Mouse (Mus musculus) MEL (cell line): ENCODE measurements around the gene Rpia.

Source experiments
- CTCF ChIP-seq, 3 experiments: IDR thresholded peaks in 2 of 3; conservative IDR thresholded peaks in 1 of 3; 2 replicates each; pipeline ENCODE4 v1.5.1; 2011 to 2012; ENCODE audit warnings: low read length in 3 of 3, low read depth in 2 of 3, mild to moderate bottlenecking in 2 of 3, improper control_type of control experiment in 1 of 3, inconsistent platforms in 1 of 3, mixed read lengths in 1 of 3, moderate library complexity in 1 of 3; ENCODE audit not compliant: control insufficient read depth in 1 of 3, insufficient read depth in 1 of 3, poor library complexity in 1 of 3, severe bottlenecking in 1 of 3
- ETS1 ChIP-seq: IDR thresholded peaks from 2 replicates; pipeline ENCODE4 v1.6.1; 2012; ENCODE audit warnings: low read depth, mild to moderate bottlenecking, inconsistent platforms, low read length, improper control_type of control experiment, moderate library complexity
- MAFK ChIP-seq: IDR thresholded peaks from 2 replicates; pipeline ENCODE4 v1.6.1; 2011; ENCODE audit warnings: low read depth, mild to moderate bottlenecking, low read length, improper control_type of control experiment, borderline replicate concordance
- MAX ChIP-seq: IDR thresholded peaks from 2 replicates; pipeline ENCODE4 v1.6.1; 2011; ENCODE audit warnings: low read length, improper control_type of control experiment
- MAZ ChIP-seq: IDR thresholded peaks from 2 replicates; pipeline ENCODE4 v1.6.1; 2012; ENCODE audit warnings: low read depth, mild to moderate bottlenecking, inconsistent platforms, low read length, improper control_type of control experiment
- NELFE ChIP-seq: IDR thresholded peaks from 2 replicates; pipeline ENCODE4 v1.6.1; 2011; ENCODE audit warnings: low read depth, low read length, improper control_type of control experiment
- POLR2A ChIP-seq, 2 experiments: IDR thresholded peaks; 2 replicates each; pipeline ENCODE4 v1.6.1; 2011 to 2012; ENCODE audit warnings: low read length in 2 of 2, mild to moderate bottlenecking in 2 of 2, control low read depth in 1 of 2, improper control_type of control experiment in 1 of 2, low read depth in 1 of 2, moderate library complexity in 1 of 2; ENCODE audit not compliant: control insufficient read depth in 1 of 2, insufficient read depth in 1 of 2, poor library complexity in 1 of 2
- POLR2AphosphoS2 ChIP-seq: IDR thresholded peaks from 2 replicates; pipeline ENCODE4 v1.6.1; 2011; ENCODE audit warnings: low read length, improper control_type of control experiment
- SMC3 ChIP-seq: IDR thresholded peaks from 2 replicates; pipeline ENCODE4 v1.6.1; 2011; ENCODE audit warnings: low read depth, low read length, improper control_type of control experiment
- TBP ChIP-seq: IDR thresholded peaks from 2 replicates; pipeline ENCODE4 v1.8.0; 2011; ENCODE audit warnings: low read depth, low read length, improper control_type of control experiment
- TCF12 ChIP-seq: IDR thresholded peaks from 2 replicates; pipeline ENCODE4 v1.6.1; 2014; ENCODE audit warnings: low read depth, mild to moderate bottlenecking, inconsistent platforms, low read length, improper control_type of control experiment, moderate library complexity
- USF1 ChIP-seq: IDR thresholded peaks from 2 replicates; pipeline ENCODE4 v1.6.1; 2014; ENCODE audit warnings: low read depth, mild to moderate bottlenecking, inconsistent platforms, low read length, improper control_type of control experiment, moderate library complexity
- ZMIZ1 ChIP-seq: IDR thresholded peaks from 2 replicates; pipeline ENCODE4 v1.6.1; 2012; ENCODE audit warnings: low read depth, mild to moderate bottlenecking, inconsistent platforms, low read length, improper control_type of control experiment, moderate library complexity

GRCm38 (mm10) chr6:70796940-70797339 lies 4.9 kb upstream of the Rpia start:
- TF ChIP-seq CTCF (IDR thresholded peaks at IDR 0.05 in 2 of 3, conservative IDR thresholded peaks at IDR 0.05 in 1 of 3; ENCODE audit: control insufficient read depth in 1 of 3, insufficient read depth in 1 of 3, low read depth in 2 of 3, low read length in 3 of 3, poor library complexity in 1 of 3, severe bottlenecking in 1 of 3) (no peak), NELFE (no peak), MAX (no peak), SMC3 (no peak), TCF12 (no peak), TBP (no peak), POLR2AphosphoS2 (no peak), MAFK (no peak), ETS1 (no peak), POLR2A (IDR thresholded peaks at IDR 0.05; ENCODE audit: control insufficient read depth in 1 of 2, insufficient read depth in 1 of 2, low read depth in 1 of 2, low read length in 2 of 2, poor library complexity in 1 of 2) (no peak), MAZ (no peak), USF1 (no peak), ZMIZ1 (no peak)
